Mouse (Mus musculus): ENCODE data around the gene Agbl4. TPM values are rescaled to one million over a fixed set of nuclear protein-coding genes. Genes with fewer than 3 reads are reported as not detected.

Gene Agbl4
- polyA plus RNA-seq, 1 experiment from 2014 or later: 0.81 TPM

- H3K27ac ChIP-seq (replicated peaks; ENCODE audit: low read depth, low read length): no peak overlapping the region
- ATAC-seq (ENCODE audit: low read depth) (no peak), DNase-seq (ENCODE audit: low spot score) (no peak)
- H3K4me3 ChIP-seq (ENCODE audit: low read depth, low read length): no peak overlapping the region
- no peaks in the 10 kb centered on the region for H3K36me3 ChIP-seq (ENCODE audit: control insufficient read depth, insufficient read depth, low read length)
- H3K4me1 ChIP-seq (ENCODE audit: control insufficient read depth, insufficient read depth, low read length): no peaks in the 10 kb centered on the region
- H3K9ac ChIP-seq (ENCODE audit: low read depth, low read length): no peak overlapping the region
- H3K4me2 ChIP-seq (ENCODE audit: low read depth, low read length): no peak overlapping the region
- 66% methylated on average over 3 of the region's 3 CpGs for WGBS
- no peaks in the 10 kb centered on the region for H3K27me3 ChIP-seq (replicated peaks; ENCODE audit: control insufficient read depth, insufficient read depth, low read length)
- peaks cover 12% of the 10 kb centered on the region for H3K9me3 ChIP-seq (ENCODE audit: control insufficient read depth, low read length)
These were observed 911.3 kb downstream of the Agbl4 start for GRCm38 (mm10) chr4:111308572-111309288.

GRCm38 (mm10) chr4:111327094-111327493 lies 929.6 kb downstream of the Agbl4 start:
- Histone ChIP-seq H3K4me1 (ENCODE audit: control insufficient read depth, insufficient read depth, low read length) (peaks cover 8% of the 10 kb centered on the region), H3K4me3 (ENCODE audit: low read depth, low read length) (no peak overlapping the region), H3K4me2 (ENCODE audit: low read depth, low read length) (no peak overlapping the region), H3K9ac (ENCODE audit: low read depth, low read length) (no peak overlapping the region), H3K27ac (replicated peaks; ENCODE audit: low read depth, low read length) (no peak overlapping the region), H3K36me3 (ENCODE audit: control insufficient read depth, insufficient read depth, low read length) (no peaks in the 10 kb centered on the region), H3K9me3 (ENCODE audit: control insufficient read depth, low read length) (no peaks in the 10 kb centered on the region), H3K27me3 (replicated peaks; ENCODE audit: control insufficient read depth, insufficient read depth, low read length) (no peaks in the 10 kb centered on the region)
- ATAC-seq (ENCODE audit: low read depth): no peak
- DNase-seq (ENCODE audit: low spot score): peak; percentile 41
- 74% methylated on average over 11 of the region's 11 CpGs for WGBS

GRCm38 (mm10) chr4:111327760-111328373 lies 930.4 kb downstream of the Agbl4 start:
- Histone ChIP-seq H3K4me2 (ENCODE audit: low read depth, low read length) (no peak overlapping the region), H3K4me1 (ENCODE audit: control insufficient read depth, insufficient read depth, low read length) (peaks cover 8% of the 10 kb centered on the region), H3K27ac (replicated peaks; ENCODE audit: low read depth, low read length) (no peak overlapping the region), H3K9me3 (ENCODE audit: control insufficient read depth, low read length) (no peaks in the 10 kb centered on the region), H3K4me3 (ENCODE audit: low read depth, low read length) (no peak overlapping the region), H3K9ac (ENCODE audit: low read depth, low read length) (no peak overlapping the region), H3K36me3 (ENCODE audit: control insufficient read depth, insufficient read depth, low read length) (no peaks in the 10 kb centered on the region), H3K27me3 (replicated peaks; ENCODE audit: control insufficient read depth, insufficient read depth, low read length) (no peaks in the 10 kb centered on the region)
- WGBS: 57% methylated on average over 11 of the region's 11 CpGs
- peak; percentile 72 for DNase-seq (ENCODE audit: low spot score)
- no peak for ATAC-seq (ENCODE audit: low read depth)

- Histone ChIP-seq H3K9me3 (ENCODE audit: control insufficient read depth, low read length) (no peaks in the 10 kb centered on the region), H3K27ac (replicated peaks; ENCODE audit: low read depth, low read length) (peak overlapping the region; percentile 39; the same call in 1 of the 2 replicates), H3K4me1 (ENCODE audit: control insufficient read depth, insufficient read depth, low read length) (peaks cover 8% of the 10 kb centered on the region), H3K36me3 (ENCODE audit: control insufficient read depth, insufficient read depth, low read length) (no peaks in the 10 kb centered on the region), H3K4me2 (ENCODE audit: low read depth, low read length) (no peak overlapping the region), H3K9ac (ENCODE audit: low read depth, low read length) (no peak overlapping the region), H3K27me3 (replicated peaks; ENCODE audit: control insufficient read depth, insufficient read depth, low read length) (no peaks in the 10 kb centered on the region), H3K4me3 (ENCODE audit: low read depth, low read length) (no peak overlapping the region)
- ATAC-seq (ENCODE audit: low read depth): no peak
- peak; percentile 82 for DNase-seq (ENCODE audit: low spot score)
- 56% methylated on average over 4 of the region's 4 CpGs for WGBS
These were observed 932.0 kb downstream of the Agbl4 start for GRCm38 (mm10) chr4:111329501-111329900.

GRCm38 (mm10) chr4:111332864-111333263 lies 935.4 kb downstream of the Agbl4 start:
- DNase-seq (ENCODE audit: low spot score) (no peak), ATAC-seq (ENCODE audit: low read depth) (no peak)
- Histone ChIP-seq H3K27ac (replicated peaks; ENCODE audit: low read depth, low read length) (no peak overlapping the region), H3K4me1 (ENCODE audit: control insufficient read depth, insufficient read depth, low read length) (peaks cover 8% of the 10 kb centered on the region), H3K4me2 (ENCODE audit: low read depth, low read length) (no peak overlapping the region), H3K27me3 (replicated peaks; ENCODE audit: control insufficient read depth, insufficient read depth, low read length) (no peaks in the 10 kb centered on the region), H3K9ac (ENCODE audit: low read depth, low read length) (no peak overlapping the region), H3K4me3 (ENCODE audit: low read depth, low read length) (no peak overlapping the region), H3K9me3 (ENCODE audit: control insufficient read depth, low read length) (no peaks in the 10 kb centered on the region), H3K36me3 (ENCODE audit: control insufficient read depth, insufficient read depth, low read length) (no peaks in the 10 kb centered on the region)
- 80% methylated on average over 4 of the region's 4 CpGs for WGBS

GRCm38 (mm10) chr4:111349965-111350364 lies 952.5 kb downstream of the Agbl4 start:
- H3K4me3 ChIP-seq (ENCODE audit: low read depth, low read length): no peak overlapping the region
- 32% methylated on average over 4 of the region's 4 CpGs for WGBS
- peak; percentile 26; the same call in 1 of the 2 replicates for ATAC-seq (ENCODE audit: low read depth)

GRCm38 (mm10) chr4:111350615-111351525 lies 953.4 kb downstream of the Agbl4 start:
- Histone ChIP-seq H3K36me3 (ENCODE audit: control insufficient read depth, insufficient read depth, low read length) (no peaks in the 10 kb centered on the region), H3K27ac (replicated peaks; ENCODE audit: low read depth, low read length) (peak overlapping the region; percentile 53), H3K9ac (ENCODE audit: low read depth, low read length) (no peak overlapping the region), H3K4me1 (ENCODE audit: control insufficient read depth, insufficient read depth, low read length) (peaks cover 5% of the 10 kb centered on the region; the same call in 1 of the 2 replicates), H3K4me3 (ENCODE audit: low read depth, low read length) (no peak overlapping the region), H3K4me2 (ENCODE audit: low read depth, low read length) (no peak overlapping the region), H3K27me3 (replicated peaks; ENCODE audit: control insufficient read depth, insufficient read depth, low read length) (no peaks in the 10 kb centered on the region), H3K9me3 (ENCODE audit: control insufficient read depth, low read length) (no peaks in the 10 kb centered on the region)
- ATAC-seq (ENCODE audit: low read depth) (no peak), DNase-seq (ENCODE audit: low spot score) (peak; percentile 68)
- 44% methylated on average over 6 of the region's 6 CpGs for WGBS

More at GRCm38 (mm10) chr4:111349965-111350364, 952.5 kb downstream of the Agbl4 start:
- Histone ChIP-seq H3K4me1 (ENCODE audit: control insufficient read depth, insufficient read depth, low read length) (peaks cover 5% of the 10 kb centered on the region; the same call in 1 of the 2 replicates), H3K9ac (ENCODE audit: low read depth, low read length) (no peak overlapping the region), H3K27ac (replicated peaks; ENCODE audit: low read depth, low read length) (no peak overlapping the region; the same call in 1 of the 2 replicates), H3K27me3 (replicated peaks; ENCODE audit: control insufficient read depth, insufficient read depth, low read length) (no peaks in the 10 kb centered on the region), H3K36me3 (ENCODE audit: control insufficient read depth, insufficient read depth, low read length) (no peaks in the 10 kb centered on the region), H3K9me3 (ENCODE audit: control insufficient read depth, low read length) (no peaks in the 10 kb centered on the region), H3K4me2 (ENCODE audit: low read depth, low read length) (no peak overlapping the region)
- DNase-seq (ENCODE audit: low spot score): no peak

- DNase-seq (ENCODE audit: low spot score) (peak; percentile 50), ATAC-seq (ENCODE audit: low read depth) (peak; percentile 44)
- Histone ChIP-seq H3K27me3 (replicated peaks; ENCODE audit: control insufficient read depth, insufficient read depth, low read length) (no peaks in the 10 kb centered on the region), H3K36me3 (ENCODE audit: control insufficient read depth, insufficient read depth, low read length) (no peaks in the 10 kb centered on the region), H3K27ac (replicated peaks; ENCODE audit: low read depth, low read length) (peak overlapping the region; percentile 1; the same call in 1 of the 2 replicates), H3K4me3 (ENCODE audit: low read depth, low read length) (no peak overlapping the region), H3K4me2 (ENCODE audit: low read depth, low read length) (no peak overlapping the region), H3K4me1 (ENCODE audit: control insufficient read depth, insufficient read depth, low read length) (no peaks in the 10 kb centered on the region), H3K9me3 (ENCODE audit: control insufficient read depth, low read length) (no peaks in the 10 kb centered on the region), H3K9ac (ENCODE audit: low read depth, low read length) (no peak overlapping the region)
- 32% methylated on average over 4 of the region's 4 CpGs for WGBS
These were observed 959.2 kb downstream of the Agbl4 start for GRCm38 (mm10) chr4:111356584-111357115.
